Mouse (Mus musculus) cerebellum, adult 2 months (tissue): ENCODE measurements around the gene Rplp1. TPM values are rescaled to one million over a fixed set of nuclear protein-coding genes. Genes with fewer than 3 reads are reported as not detected.

ENCODE experiments used
- DNase-seq, 2 experiments: peaks; one replicate each; pipeline ENCODE4 v3.0.0; 2021
- H3K27ac ChIP-seq: fragments of 200-500 bp; 2 replicates; pipeline ENCODE4 v1.5.1; 2012; ENCODE audit warnings: low read length, control low read depth, inconsistent platforms; ENCODE audit not compliant: insufficient read depth
- H3K27me3 ChIP-seq: fragments of 200-500 bp; 2 replicates; pipeline ENCODE4 v1.6.1; 2012; ENCODE audit warnings: inconsistent platforms, mild to moderate bottlenecking, low read length, moderate library complexity; ENCODE audit not compliant: control insufficient read depth, insufficient read depth
- H3K4me1 ChIP-seq: fragments of 200-500 bp; 2 replicates; pipeline ENCODE4 v1.6.1; 2011; ENCODE audit warnings: low read length; ENCODE audit not compliant: control insufficient read depth, insufficient read depth
- H3K4me3 ChIP-seq: fragments of 200-500 bp; replicated peaks from 2 replicates; pipeline ENCODE3; 2011; ENCODE audit warnings: mild to moderate bottlenecking, low read depth, low read length, control low read depth; ENCODE audit not compliant: insufficient read depth
- CTCF ChIP-seq: fragments of 200-500 bp; IDR thresholded peaks from 2 replicates; pipeline ENCODE4 v1.5.1; 2011; ENCODE audit warnings: low read depth, mild to moderate bottlenecking, control low read depth, low read length, moderate library complexity, borderline replicate concordance; ENCODE audit not compliant: insufficient read depth
- POLR2A ChIP-seq: fragments of 200-500 bp; IDR thresholded peaks from 2 replicates; pipeline ENCODE4 v1.6.1; 2011; ENCODE audit warnings: low read length, control low read depth, borderline replicate concordance; ENCODE audit not compliant: insufficient read depth
- WGBS: fragments of 180-500 bp; shearing (Covaris S2); methylation state at CpG from one replicate; pipeline ENCODE4 v1.1.7; 2018; 5-methylcytosine and 5-hydroxymethylcytosine counted together
- polyA plus RNA-seq: library from polyadenylated mRNA; depleted of rRNA; stranded (reverse); fragments of >200 nt; gene quantifications from 2 replicates; pipeline ENCODE4 v1.2.3, GENCODE M21; 2012; rRNA removed

The Rplp1 gene
- polyA plus RNA-seq, 1 experiment, result 2,566 TPM

- TF ChIP-seq POLR2A, result no peak
- TF ChIP-seq CTCF, result peak; percentile 57
- Histone ChIP-seq H3K27me3 (no peaks in the 10 kb centered on the region), H3K4me3 (no peak overlapping the region), H3K27ac (no peak overlapping the region), H3K4me1 (no peaks in the 10 kb centered on the region)
- peak; percentile 36 to 51 for DNase-seq
- WGBS, result 68% methylated on average over 2 of the region's 2 CpGs
Measured at GRCm38 (mm10) chr9:61878889-61879288, 35.5 kb downstream of the Rplp1 start.

GRCm38 (mm10) chr9:61877373-61878112 lies 36.8 kb downstream of the Rplp1 start:
- Histone ChIP-seq H3K27me3 (no peaks in the 10 kb centered on the region), H3K27ac (no peak overlapping the region), H3K4me1 (no peaks in the 10 kb centered on the region), H3K4me3 (no peak overlapping the region)
- 54% methylated on average over 22 of the region's 22 CpGs for WGBS
- TF ChIP-seq CTCF (no peak), POLR2A (no peak)
- DNase-seq, result no peak

GRCm38 (mm10) chr9:61873325-61873724 lies 41.0 kb downstream of the Rplp1 start:
- no peaks in the 10 kb centered on the region for H3K4me1 ChIP-seq
- no peak overlapping the region for H3K27ac ChIP-seq
- no peak overlapping the region for H3K4me3 ChIP-seq
- H3K27me3 ChIP-seq, result no peaks in the 10 kb centered on the region
- no peak for TF ChIP-seq CTCF
- no peak for DNase-seq
- 73% methylated on average over 8 of the region's 8 CpGs for WGBS

GRCm38 (mm10) chr9:61872246-61872941 lies 41.9 kb downstream of the Rplp1 start:
- H3K27ac ChIP-seq, result no peak overlapping the region
- H3K27me3 ChIP-seq, result no peaks in the 10 kb centered on the region
- DNase-seq, result no peak
- no peak overlapping the region for H3K4me3 ChIP-seq
- WGBS, result 72% methylated on average over 8 of the region's 8 CpGs
- TF ChIP-seq POLR2A, result no peak
- no peak for TF ChIP-seq CTCF
- no peaks in the 10 kb centered on the region for H3K4me1 ChIP-seq

GRCm38 (mm10) chr9:61871839-61872238 lies 42.5 kb downstream of the Rplp1 start:
- no peak overlapping the region for H3K27ac ChIP-seq
- WGBS, result 45% methylated on average over 6 of the region's 6 CpGs
- no peak for TF ChIP-seq CTCF
- TF ChIP-seq POLR2A, result no peak

GRCm38 (mm10) chr9:61867659-61868058 lies 46.7 kb downstream of the Rplp1 start:
- DNase-seq, result no peak
- 84% methylated on average over 11 of the region's 11 CpGs for WGBS
- Histone ChIP-seq H3K4me3 (no peak overlapping the region), H3K27me3 (no peaks in the 10 kb centered on the region), H3K4me1 (no peaks in the 10 kb centered on the region), H3K27ac (no peak overlapping the region)
- TF ChIP-seq CTCF (no peak), POLR2A (no peak)

More at GRCm38 (mm10) chr9:61871839-61872238, 42.5 kb downstream of the Rplp1 start:
- DNase-seq, result no peak
- Histone ChIP-seq H3K4me3 (no peak overlapping the region), H3K27me3 (no peaks in the 10 kb centered on the region), H3K4me1 (no peaks in the 10 kb centered on the region)

Other genes with a start within 250 kb of the Rplp1 start
- gene Kif23, start 32.2 kb upstream of the Rplp1 start, polyA plus RNA-seq, result 0.56 and 0.68 TPM in 2 replicates
- gene Paqr5, start 112.3 kb upstream of the Rplp1 start, polyA plus RNA-seq, result 5.5 and 5.7 TPM in 2 replicates
- 17.8 and 20.4 TPM in 2 replicates for gene Glce, start 208.1 kb upstream of the Rplp1 start, polyA plus RNA-seq